Mouse (Mus musculus): ENCODE data around the gene Nlrp9c. TPM values are rescaled to one million over a fixed set of nuclear protein-coding genes. Genes with fewer than 3 reads are reported as not detected.

Gene Nlrp9c
- polyA plus RNA-seq (2012; rRNA removed) = not detected in 2 replicates

DNA sequence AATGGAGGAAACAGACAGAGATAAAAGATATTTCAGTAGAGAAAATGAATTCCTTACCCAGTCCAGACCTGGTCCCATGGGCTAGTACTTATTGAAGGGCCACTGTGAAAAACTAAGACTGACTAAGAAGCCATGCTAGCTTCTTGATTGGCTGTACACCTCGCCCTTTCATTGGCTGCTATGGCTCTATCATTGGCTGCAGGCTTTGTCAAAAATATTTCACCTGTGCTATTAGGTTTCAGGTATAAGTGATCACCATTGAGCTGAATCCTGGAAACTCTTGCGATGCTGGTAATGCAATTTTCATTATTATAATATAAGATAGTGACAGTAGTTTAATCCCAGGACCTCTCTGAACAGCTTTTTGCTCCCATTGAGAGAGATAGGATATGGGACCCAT, at the start of gene Nlrp9c:
Gene Nlrp9c, minus strand, starts transcription at position 101 of the 400 bp plus-strand sequence.

DNA sequence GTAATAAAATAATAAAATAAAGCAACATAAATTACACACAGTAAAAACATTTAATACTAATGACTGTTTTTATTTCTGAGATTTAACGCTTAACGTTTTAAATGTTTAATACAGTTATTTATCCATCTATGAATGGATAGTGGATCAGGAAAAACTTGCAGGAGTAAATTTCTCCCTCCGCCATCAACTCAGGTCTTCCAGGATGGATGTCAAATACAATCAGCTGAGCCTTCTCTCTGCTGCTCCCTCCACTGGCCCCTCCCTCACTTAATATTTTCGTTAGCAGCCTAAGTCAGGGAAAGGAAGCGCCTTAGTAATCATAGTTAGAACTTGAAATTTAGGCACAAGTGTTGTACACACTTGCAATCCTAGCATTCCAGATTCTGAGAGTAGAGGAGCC, 31.3 kb upstream of the Nlrp9c start, which contains the start of gene Nlrp4a:
Gene Nlrp4a, plus strand, starts transcription at position 301 of the 400 bp plus-strand sequence.

DNA sequence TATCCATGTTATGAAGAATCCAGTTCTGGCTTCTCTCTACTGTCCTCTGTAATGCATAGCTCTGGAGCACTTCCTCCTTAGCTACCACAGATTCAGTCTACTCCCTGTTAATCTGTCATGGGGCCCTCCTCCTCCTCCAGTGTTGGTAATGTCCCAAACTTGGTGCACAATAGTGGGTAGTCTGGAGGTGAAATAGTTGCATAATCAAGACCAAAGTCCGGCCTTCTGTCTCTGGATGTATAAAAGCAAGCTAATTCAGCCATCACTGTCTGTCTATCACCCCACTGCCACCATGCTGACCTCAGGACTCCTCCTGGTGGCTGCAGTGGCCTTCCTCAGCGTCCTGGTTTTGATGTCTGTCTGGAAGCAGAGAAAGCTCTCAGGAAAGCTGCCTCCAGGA, 96.6 kb downstream of the Nlrp9c start, which contains the start of gene Cyp2a4:
Gene Cyp2a4, plus strand, starts transcription at position 244 of the 400 bp plus-strand sequence.

Other genes with a start within 250 kb of the Nlrp9c start
- not detected in 2 replicates for gene Cyp2b9, start 230.3 kb downstream of the Nlrp9c start, polyA plus RNA-seq (2012; rRNA removed)
- not detected in 2 replicates for gene Vmn1r184, start 143.4 kb downstream of the Nlrp9c start, polyA plus RNA-seq (2012; rRNA removed)
- gene Cyp2a4, start 96.5 kb downstream of the Nlrp9c start, polyA plus RNA-seq (2012; rRNA removed) = not detected in 2 replicates
- gene Nlrp4a, start 31.4 kb upstream of the Nlrp9c start, polyA plus RNA-seq (2012; rRNA removed) = 0.01 and 0.02 TPM in 2 replicates
- gene Nlrp9a, start 131.3 kb upstream of the Nlrp9c start, polyA plus RNA-seq (2012; rRNA removed) = not detected in 2 replicates
- not detected in 2 replicates for gene Vmn1r185, start 214.8 kb upstream of the Nlrp9c start, polyA plus RNA-seq (2012; rRNA removed)